Mouse (Mus musculus) neural tube, embryonic 11.5 days (tissue): Measurements from ENCODE around the gene Tkt. TPM values are rescaled to one million over a fixed set of nuclear protein-coding genes. Genes with fewer than 3 reads are reported as not detected.
A peak's percentile ranks its signal among the peaks of the same experiment; 100 is the strongest.
"Not testable (repeated sequence)": the region's sequence is repeated elsewhere in the genome, so short reads cannot be mapped to it uniquely, and the experiment has no call there.

Source experiments
- ATAC-seq: fragments of 200-750 bp; cut with Nextera tagmentation; 2 replicates; pipeline ENCODE4 v1.8.0; 2017; ENCODE audit warnings: moderate number of reproducible peaks, mild to moderate bottlenecking, moderate TSS enrichment, moderate library complexity; ENCODE audit not compliant: insufficient read depth, low FRiP score, low TSS enrichment
- DNase-seq: peaks from one replicate; pipeline ENCODE4 v3.0.0-alpha.2; 2015; ENCODE audit warnings: low spot score
- H3K27ac ChIP-seq: fragments of 300-500 bp; sonication (generic); 2 replicates; pipeline ENCODE4 v1.5.1; 2014; ENCODE audit warnings: low read depth, mild to moderate bottlenecking, low read length
- H3K27me3 ChIP-seq: fragments of 300-500 bp; sonication (generic); 2 replicates; pipeline ENCODE4 v1.6.1; 2014; ENCODE audit warnings: mild to moderate bottlenecking, low read length, mixed read lengths; ENCODE audit not compliant: control insufficient read depth, insufficient read depth
- H3K36me3 ChIP-seq: fragments of 300-500 bp; sonication (generic); 2 replicates; pipeline ENCODE4 v1.6.1; 2014; ENCODE audit warnings: mild to moderate bottlenecking, low read length, moderate library complexity, mixed read lengths; ENCODE audit not compliant: control insufficient read depth, insufficient read depth
- H3K4me1 ChIP-seq: fragments of 300-500 bp; sonication (generic); 2 replicates; pipeline ENCODE4 v1.6.1; 2014; ENCODE audit warnings: low read length, mixed read lengths; ENCODE audit not compliant: control insufficient read depth, insufficient read depth
- H3K4me2 ChIP-seq: fragments of 300-500 bp; sonication (generic); 2 replicates; pipeline ENCODE4 v1.6.1; 2014; ENCODE audit warnings: low read depth, mild to moderate bottlenecking, moderate library complexity
- H3K4me3 ChIP-seq: fragments of 300-500 bp; sonication (generic); 2 replicates; pipeline ENCODE4 v1.5.1; 2014; ENCODE audit warnings: low read depth, low read length
- H3K9ac ChIP-seq: fragments of 300-500 bp; sonication (generic); 2 replicates; pipeline ENCODE4 v1.6.1; 2014; ENCODE audit warnings: mild to moderate bottlenecking, low read length
- H3K9me3 ChIP-seq: fragments of 300-500 bp; sonication (generic); 2 replicates; pipeline ENCODE4 v1.6.1; 2016; ENCODE audit warnings: low read length; ENCODE audit not compliant: control insufficient read depth
- WGBS: fragments of 180-500 bp; shearing (Covaris S2); extraction: QIAGEN DNeasy Blood & Tissue Kit; methylation state at CpG from one replicate; pipeline ENCODE4 v1.1.7; 2014; 5-methylcytosine and 5-hydroxymethylcytosine counted together
- polyA plus RNA-seq: library from polyadenylated mRNA; unstranded; fragments of >200 nt; fragmentation: Nextera tagmentation; extraction: Ambion mirVana; gene quantifications from 2 replicates; pipeline ENCODE4 v1.2.1, GENCODE M21; 2014

The Tkt gene
- polyA plus RNA-seq, 1 experiment from 2014 or later = 158 TPM

DNA sequence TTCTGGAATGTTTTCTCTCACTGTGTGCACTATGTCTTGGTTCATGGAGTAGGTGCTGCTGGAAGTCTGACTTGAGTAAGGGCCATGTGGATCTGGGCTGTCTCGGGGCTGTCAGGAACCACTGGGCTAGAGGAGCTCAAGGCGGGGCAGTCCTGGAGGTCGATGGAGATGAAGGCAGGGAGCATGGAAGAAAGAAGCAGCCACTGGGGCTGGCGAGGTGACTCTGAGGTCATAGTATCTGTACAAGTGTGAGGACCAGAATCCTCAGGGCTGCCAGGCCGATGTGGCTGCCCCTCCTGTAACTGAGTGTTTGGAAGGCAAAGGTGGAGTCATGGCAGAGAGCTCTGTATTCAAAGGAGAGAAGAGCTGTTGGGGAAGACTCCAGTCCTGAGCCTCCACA, 19.2 kb upstream of the Tkt start:
- WGBS = 90% methylated on average over 5 of the region's 5 CpGs
- no peak overlapping the region for H3K4me2 ChIP-seq
- no peaks in the 10 kb centered on the region for H3K4me1 ChIP-seq
- H3K9ac ChIP-seq = no peak overlapping the region
- no peak overlapping the region for H3K27ac ChIP-seq
- no peaks in the 10 kb centered on the region for H3K27me3 ChIP-seq
- H3K4me3 ChIP-seq = no peak overlapping the region
- peaks cover 2% of the 10 kb centered on the region for H3K36me3 ChIP-seq
- DNase-seq (no peak), ATAC-seq (no peak)
- no peaks in the 10 kb centered on the region for H3K9me3 ChIP-seq

DNA sequence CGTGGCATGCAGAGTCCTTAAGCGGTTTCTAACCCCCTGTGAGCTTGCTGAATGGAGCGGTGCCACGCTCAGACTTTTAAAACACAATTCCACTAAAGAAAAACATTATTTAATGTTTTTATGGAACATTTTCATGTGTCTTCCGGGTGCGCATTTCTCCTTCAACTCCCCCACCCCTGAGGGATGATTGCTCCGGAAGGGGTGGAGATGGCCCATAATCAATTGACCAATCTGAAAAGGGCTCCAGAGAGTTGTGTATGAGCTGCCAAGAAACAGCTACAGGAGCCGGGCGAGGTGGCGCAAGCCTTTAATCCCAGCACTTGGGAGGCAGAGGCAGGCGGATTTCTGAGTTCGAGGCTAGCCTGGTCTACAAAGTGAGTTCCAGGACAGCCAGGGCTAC, 18.7 kb upstream of the Tkt start:
- no peak overlapping the region for H3K4me3 ChIP-seq
- DNase-seq = no peak
- no peak overlapping the region for H3K9ac ChIP-seq
- H3K4me2 ChIP-seq = no peak overlapping the region
- no peaks in the 10 kb centered on the region for H3K9me3 ChIP-seq
- no peaks in the 10 kb centered on the region for H3K27me3 ChIP-seq
- H3K4me1 ChIP-seq = no peaks in the 10 kb centered on the region
- no peak for ATAC-seq
- H3K27ac ChIP-seq = no peak overlapping the region
- peaks cover 2% of the 10 kb centered on the region for H3K36me3 ChIP-seq
- WGBS = 93% methylated on average over 12 of the region's 12 CpGs

DNA sequence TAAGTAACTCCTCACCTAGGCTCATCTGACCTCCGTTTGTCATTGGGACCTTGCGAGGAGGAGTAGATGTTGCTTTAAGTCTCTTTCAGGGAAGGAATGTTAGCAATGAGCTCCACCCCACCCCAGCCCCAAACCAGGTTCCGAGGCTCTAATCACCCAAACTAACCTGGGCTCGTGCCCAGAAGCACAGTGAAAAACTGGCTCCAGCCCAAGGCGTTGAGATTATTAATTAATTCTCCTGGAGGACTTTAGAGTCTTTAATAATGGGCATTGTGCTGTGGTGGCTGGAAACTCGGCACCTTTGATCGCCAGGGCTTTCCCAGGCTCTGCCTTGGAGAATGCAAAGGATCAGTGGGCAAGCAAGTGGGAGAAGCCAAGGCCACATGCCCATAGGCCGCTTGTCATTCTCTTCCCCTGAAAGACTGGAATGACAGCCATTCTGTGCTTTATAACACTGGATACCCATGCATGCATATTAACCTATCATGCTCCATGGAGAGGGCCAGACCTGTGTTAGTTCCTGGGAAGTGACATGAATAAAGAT, 17.4 kb upstream of the Tkt start:
- no peak for ATAC-seq
- Histone ChIP-seq H3K4me2 (no peak overlapping the region), H3K4me1 (no peaks in the 10 kb centered on the region), H3K4me3 (no peak overlapping the region), H3K9ac (no peak overlapping the region), H3K36me3 (peaks cover 2% of the 10 kb centered on the region), H3K27me3 (no peaks in the 10 kb centered on the region), H3K27ac (no peak overlapping the region), H3K9me3 (no peaks in the 10 kb centered on the region)
- 83% methylated on average over 8 of the region's 8 CpGs for WGBS
- DNase-seq = no peak

DNA sequence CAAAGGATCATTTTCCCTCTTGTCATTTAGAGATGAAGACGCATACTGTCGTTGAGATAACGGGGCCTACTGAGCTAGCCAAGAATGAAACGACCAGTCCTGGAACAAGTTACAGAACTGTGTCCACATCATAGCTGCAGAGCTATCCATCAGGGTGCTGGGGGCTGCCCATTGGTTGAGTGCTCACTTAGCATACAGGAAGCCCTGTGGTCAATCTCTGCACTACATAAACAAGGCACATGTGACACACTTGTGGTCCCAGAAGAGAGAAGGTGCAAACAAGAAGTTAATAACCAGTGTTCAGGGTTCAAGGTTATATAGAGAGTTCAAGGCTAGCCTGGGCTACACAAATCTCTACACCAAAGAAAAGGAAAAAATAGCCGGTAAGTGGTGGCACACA, 16.7 kb upstream of the Tkt start:
- ATAC-seq = no peak
- Histone ChIP-seq H3K9ac (no peak overlapping the region), H3K27me3 (no peaks in the 10 kb centered on the region), H3K9me3 (no peaks in the 10 kb centered on the region), H3K4me1 (no peaks in the 10 kb centered on the region), H3K27ac (no peak overlapping the region), H3K4me2 (no peak overlapping the region), H3K36me3 (no peaks in the 10 kb centered on the region), H3K4me3 (no peak overlapping the region)
- DNase-seq = no peak
- WGBS = 92% methylated on average over 5 of the region's 5 CpGs

DNA sequence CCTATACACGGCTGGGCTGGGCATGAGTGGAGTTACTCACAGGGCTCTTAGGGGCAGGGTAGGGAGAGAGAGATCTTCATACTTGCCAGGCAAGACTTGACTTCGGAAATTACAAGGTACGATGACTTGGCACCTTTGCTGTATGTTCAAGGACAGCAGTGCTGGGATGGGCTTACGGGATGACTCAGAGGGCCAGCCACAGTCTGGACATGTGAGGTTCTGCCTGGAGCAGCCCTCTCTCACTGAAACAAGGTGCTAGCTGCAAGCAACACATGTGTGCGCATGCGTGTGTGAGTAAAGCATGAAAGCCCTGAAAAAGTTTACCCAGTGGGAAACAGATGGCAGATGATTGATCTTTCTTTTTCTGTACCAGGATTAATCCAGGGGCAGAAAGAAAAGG, 16.3 kb upstream of the Tkt start:
- no peak overlapping the region for H3K4me2 ChIP-seq
- 93% methylated on average over 6 of the region's 6 CpGs for WGBS
- no peaks in the 10 kb centered on the region for H3K36me3 ChIP-seq
- no peak overlapping the region for H3K27ac ChIP-seq
- ATAC-seq = no peak
- H3K9me3 ChIP-seq = no peaks in the 10 kb centered on the region
- no peaks in the 10 kb centered on the region for H3K27me3 ChIP-seq
- H3K4me1 ChIP-seq = no peaks in the 10 kb centered on the region
- no peak overlapping the region for H3K4me3 ChIP-seq
- DNase-seq = no peak
- no peak overlapping the region for H3K9ac ChIP-seq

DNA sequence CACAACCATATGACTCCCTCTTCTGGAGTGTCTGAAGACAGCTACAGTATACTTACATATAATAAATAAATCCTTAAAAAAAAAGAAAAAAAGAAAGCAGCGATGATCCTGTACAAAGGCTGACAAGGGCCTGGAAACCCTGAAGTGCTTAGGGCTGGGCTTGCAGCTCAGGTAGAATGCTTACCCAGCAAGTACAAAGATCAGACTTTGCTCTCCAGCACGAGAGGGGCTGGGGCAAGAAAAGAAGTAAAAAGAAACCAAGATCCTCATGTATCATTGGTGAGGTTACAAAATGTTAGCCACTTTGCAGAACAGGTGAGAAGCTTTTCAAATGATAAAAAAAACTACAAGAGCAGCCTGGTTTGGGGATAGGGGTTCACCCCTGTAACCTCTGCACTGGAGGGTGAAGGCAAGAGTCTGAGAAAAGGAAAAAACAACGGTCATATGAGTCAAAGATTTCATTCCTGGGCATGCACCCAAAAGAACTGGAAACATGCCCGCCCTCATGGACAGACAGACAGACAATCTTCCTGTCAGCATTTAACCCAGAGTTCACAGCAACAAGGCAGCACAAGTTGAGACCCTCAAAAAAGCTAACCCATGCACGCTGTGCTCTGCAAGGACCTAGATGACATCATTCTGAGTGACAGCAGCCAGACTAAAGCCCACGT, 14.2 kb upstream of the Tkt start:
- no peaks in the 10 kb centered on the region for H3K4me1 ChIP-seq
- ATAC-seq (no peak), DNase-seq (no peak)
- no peaks in the 10 kb centered on the region for H3K36me3 ChIP-seq
- no peaks in the 10 kb centered on the region for H3K9me3 ChIP-seq
- H3K27ac ChIP-seq = no peak overlapping the region
- H3K27me3 ChIP-seq = no peaks in the 10 kb centered on the region
- H3K4me3 ChIP-seq = no peak overlapping the region
- WGBS = 88% methylated on average over 6 of the region's 6 CpGs
- no peak overlapping the region for H3K9ac ChIP-seq
- no peak overlapping the region for H3K4me2 ChIP-seq

DNA sequence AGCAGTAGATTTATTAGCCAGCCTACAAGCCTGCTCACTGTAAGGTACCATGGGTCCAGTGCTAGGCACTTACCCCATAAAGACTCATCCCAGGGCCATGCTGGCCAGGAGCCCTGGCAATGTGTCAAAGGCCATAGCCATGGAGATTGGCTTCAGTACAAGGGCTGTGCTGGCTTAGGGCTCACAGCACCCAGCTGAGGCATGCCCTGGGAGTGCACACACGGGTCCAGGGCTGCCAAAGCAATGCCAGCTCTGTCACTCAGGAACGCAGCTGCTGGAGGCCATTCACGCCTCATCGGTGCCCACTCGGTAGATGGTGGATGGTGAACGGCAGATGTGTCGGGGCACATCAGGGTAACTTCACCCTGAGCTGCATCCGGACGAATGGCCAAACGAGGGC, 6.6 kb upstream of the Tkt start:
- Histone ChIP-seq H3K36me3 (no peaks in the 10 kb centered on the region), H3K9ac (no peak overlapping the region), H3K27me3 (no peaks in the 10 kb centered on the region), H3K4me1 (no peaks in the 10 kb centered on the region), H3K4me3 (no peak overlapping the region), H3K4me2 (no peak overlapping the region), H3K27ac (no peak overlapping the region), H3K9me3 (no peaks in the 10 kb centered on the region)
- ATAC-seq (no peak), DNase-seq (no peak)
- 78% methylated on average over 10 of the region's 10 CpGs for WGBS

DNA sequence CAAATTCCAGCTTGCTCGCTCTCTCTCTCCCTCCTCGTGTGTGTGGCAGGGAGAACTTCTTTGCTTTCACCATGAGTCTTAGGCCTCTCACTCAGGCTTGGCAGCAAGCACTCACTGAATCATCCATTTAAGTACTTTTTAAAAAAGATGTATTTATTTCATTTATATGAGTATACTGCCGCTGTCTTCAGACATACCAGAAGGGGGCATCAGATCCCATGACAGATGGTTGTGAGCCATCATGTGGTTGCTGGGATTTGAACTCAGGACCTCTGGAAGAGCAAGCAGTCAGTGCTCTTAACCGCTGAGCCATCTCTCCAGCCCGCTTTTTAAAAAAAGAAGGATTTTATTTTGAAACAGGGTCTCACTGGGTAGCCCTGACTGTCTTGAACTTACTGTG, 4.8 kb upstream of the Tkt start:
- not testable (repeated sequence) for DNase-seq, H3K4me3 ChIP-seq, H3K4me1 ChIP-seq, H3K9ac ChIP-seq, H3K9me3 ChIP-seq, H3K27ac ChIP-seq, H3K36me3 ChIP-seq, ATAC-seq, H3K4me2 ChIP-seq, H3K27me3 ChIP-seq
- WGBS = 90% methylated on average over 5 of the region's 5 CpGs

DNA sequence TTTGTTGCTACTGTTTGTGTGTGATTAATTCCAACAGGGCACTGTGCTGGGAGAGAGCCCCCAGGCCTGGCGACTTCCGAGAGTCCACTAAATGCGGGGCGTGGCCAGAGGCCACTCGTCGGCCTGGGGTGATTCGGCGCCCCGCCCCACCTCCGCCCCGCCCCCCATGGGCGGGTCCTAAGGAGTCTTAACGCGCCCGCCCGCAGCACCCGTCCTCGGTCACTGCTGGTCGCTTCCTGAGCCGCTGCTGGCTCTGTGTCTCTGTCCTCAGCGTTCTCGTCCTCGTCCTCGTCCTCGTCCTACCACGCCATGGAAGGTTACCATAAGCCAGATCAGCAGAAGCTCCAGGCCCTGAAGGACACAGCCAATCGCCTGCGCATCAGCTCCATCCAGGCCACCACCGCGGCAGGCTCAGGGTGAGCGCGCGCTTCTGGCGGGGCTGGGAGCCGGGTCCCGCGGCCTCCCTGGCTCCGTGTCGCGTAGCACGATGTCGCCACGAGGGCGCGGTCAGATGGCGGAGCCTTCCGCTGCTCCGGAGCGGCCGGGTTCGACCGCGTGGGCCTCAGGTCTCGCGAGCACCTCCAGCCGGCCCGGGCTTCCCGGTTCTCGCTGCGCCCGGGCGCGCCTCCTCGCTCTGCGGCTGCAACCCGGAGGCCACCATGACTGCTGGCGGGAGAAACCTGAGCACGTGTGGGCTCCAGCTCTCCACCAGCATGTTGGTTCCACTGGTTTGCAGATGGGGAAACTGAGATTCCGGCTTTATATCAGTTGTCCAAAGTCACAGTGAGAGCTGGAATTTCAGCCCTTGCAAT, 1.0 kb downstream of the Tkt start:
- Histone ChIP-seq H3K9ac (peak overlapping the region; percentile 90), H3K4me1 (peaks cover 29% of the 10 kb centered on the region), H3K9me3 (no peaks in the 10 kb centered on the region), H3K27ac (peak overlapping the region; percentile 89), H3K36me3 (no peaks in the 10 kb centered on the region; the same call in 1 of the 2 replicates), H3K4me3 (peak overlapping the region; percentile 75), H3K27me3 (no peaks in the 10 kb centered on the region), H3K4me2 (peak overlapping the region; percentile 91)
- DNase-seq (peak; percentile 98), ATAC-seq (peak; percentile 92)
- under 1% methylated on average over 62 of the region's 69 CpGs for WGBS
